Mouse (Mus musculus) CH12F3 (cell line): ENCODE data around the gene Tut1.

ENCODE experiments used
- in situ Hi-C: fragments of 300-500 bp; cut with MboI; formaldehyde crosslinking; loops from 2 replicates; pipeline ENCODE4 v1.14.3; 2020; ENCODE audit warnings: low sequenced_read_pairs

Tut1 gene

DNA sequence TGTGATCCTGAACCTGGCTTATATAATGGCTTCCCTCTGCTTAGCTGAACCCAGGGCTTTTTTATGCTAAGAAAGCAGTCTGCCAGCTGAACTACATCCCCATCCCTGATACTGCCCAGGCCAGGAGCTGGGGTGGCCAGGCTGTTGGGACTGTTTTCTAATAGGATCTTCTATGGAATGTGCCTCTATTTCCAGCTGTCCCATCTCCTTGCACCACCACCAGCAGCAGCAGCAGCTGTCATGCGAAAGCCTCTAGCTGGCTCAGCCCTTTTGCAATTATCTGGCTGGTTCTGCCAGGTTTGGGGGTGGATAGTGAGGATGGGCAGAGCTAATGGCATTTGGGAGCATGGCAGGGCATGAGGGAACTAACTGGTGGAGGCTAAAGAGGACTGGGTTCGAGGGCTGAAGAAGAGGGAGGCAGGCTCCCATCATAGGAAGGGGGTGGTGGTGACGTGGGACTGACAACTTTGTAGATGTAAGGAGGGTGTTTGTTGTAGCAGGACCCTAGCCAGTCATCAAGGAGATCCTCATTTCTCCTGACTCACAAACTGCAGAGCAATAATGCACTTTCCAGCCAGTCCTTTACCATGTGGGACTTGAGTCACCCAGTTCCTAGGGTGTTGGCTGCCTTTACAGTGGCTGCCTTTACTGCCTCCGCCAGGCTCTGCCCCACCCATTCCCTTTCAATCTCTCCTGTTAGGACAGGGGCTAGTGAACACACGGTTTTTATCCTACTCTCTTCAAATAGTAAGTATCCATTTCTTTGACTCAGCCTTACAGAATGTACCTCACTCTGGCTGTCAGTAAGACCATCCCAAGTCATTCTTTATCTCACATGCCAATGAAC is 28.9 kb downstream of the Tut1 start:
- in situ Hi-C loops = no loop called here

DNA sequence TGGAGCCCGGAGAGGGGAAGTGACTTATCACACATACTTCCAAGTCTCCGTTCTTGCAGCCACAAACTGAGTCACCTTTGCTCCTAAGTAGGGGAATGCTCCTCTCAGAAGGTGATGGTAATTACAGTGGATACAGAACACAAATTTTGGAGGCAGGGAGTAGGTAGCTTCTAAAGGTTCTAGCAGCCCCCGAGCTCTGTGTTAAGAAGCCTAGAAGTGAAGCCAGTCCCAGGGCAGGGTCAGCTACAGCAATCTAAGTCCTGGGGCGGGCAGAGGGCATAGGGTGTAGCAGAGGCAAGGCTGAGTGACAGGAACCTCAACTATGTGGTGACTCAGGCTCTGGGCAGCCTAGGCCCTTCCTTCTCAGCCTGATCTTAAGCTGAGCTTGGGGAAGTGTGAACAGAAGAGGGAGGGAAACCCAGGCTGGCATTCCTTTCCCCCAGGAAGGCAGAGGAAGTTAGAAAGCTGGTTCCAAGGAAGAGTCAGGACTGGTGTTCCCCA is 29.6 kb downstream of the Tut1 start:
- in situ Hi-C loops = no loop called here

DNA sequence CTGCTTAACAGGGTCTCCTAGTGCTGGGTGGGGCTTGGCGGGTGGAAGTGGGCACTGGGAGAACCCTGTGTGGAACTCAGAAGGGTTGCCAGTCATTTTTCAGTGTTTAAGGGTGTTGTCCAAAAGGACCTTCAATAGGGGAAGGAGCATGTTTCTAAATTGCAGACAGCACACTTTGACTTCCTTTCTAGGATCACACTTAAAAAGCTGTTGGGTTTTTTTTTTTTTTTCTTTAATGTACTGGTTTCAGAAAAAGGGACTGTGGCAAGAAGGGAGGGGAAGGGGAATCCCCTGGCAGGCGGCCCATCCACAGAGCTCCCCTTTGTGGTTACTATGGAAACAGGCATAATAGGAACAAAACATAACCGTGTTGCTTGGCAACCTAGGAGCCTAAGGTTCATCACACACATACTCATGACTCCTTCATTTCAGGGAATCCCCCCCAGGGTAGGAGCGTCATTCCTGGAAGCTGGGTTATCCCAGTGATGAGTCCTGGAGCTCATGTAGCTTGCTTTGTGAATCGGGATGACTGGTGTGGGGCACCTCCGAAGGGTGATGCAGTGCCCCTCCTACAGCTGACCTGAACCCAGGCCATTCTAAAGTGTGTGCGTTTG is 30.7 kb downstream of the Tut1 start:
- in situ Hi-C loops = no loop called here

DNA sequence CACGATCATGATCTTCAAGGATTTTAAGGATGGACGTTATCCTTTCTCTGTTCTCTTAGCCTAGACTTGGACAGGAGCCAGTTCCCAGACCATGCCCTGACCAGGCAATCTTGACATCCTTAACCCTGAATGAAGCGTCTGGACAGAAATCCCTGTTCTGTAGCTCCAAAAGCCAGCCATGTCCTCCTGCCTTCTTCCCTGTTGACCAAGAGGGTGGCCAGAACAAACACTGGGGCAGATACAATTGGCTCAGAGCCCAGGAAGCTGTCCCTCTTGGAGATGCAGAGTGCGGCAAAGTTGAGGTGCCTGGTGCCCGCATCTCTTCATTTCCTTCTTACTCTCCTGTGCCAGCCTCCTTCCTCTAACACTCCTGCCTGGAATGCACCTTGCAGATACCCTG is 32.2 kb downstream of the Tut1 start:
- in situ Hi-C loops = no loop called here

DNA sequence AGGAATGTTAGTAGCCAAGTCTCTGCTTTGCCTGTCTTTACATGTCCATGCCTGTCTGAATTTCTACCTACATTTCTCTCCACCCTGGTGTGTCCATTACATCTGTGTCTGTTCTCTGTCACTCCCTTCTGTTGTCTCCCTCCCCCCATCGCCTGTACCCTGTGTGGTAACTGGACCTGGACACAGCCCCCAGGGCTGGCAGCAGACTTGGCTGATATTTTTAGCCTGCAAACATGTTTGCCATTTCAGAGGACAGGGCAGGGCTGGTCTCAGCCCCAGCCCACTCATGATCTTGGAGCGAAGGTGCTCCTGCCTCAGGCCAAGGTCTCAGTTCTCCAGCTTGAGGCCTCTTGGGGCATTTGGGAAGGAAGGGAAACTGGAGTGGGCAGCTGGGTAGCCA is 34.2 kb downstream of the Tut1 start:
- in situ Hi-C loops = no loop called here

DNA sequence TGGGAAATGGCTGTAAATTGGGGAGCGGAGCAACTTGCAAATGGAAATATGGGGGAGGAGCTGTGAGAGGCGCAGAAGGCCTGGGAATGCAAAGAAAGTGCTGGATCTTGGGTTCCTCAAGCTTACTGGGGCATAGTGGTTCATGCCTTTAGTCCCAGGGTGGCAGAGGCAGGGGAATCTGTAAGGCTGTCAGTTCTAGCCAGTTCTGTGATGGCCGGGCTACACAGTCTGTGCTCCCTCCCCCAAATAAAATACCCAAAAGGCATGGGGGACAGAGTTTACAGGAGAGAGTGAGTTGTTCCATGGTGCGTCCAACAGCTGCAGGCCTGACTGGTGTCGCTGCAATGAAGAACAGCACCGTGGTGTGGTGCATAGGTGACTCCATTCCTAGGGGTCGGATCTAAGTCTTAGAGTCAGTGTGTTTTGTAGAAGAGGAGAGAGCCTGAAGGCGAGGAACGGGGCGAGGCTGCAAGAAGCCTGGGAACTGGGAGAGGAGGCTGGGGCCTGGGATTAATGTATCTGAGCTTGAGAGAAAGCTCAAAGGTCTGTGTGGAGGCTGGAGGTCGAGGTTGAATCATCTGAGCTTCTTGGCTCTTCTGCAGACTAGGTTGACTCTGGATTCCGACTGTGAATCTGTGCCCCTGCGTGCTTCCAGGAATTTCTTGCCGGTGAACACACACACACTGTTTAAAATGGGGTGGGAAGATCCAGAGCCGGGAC is 34.9 kb downstream of the Tut1 start:
- in situ Hi-C loops = no loop called here

DNA sequence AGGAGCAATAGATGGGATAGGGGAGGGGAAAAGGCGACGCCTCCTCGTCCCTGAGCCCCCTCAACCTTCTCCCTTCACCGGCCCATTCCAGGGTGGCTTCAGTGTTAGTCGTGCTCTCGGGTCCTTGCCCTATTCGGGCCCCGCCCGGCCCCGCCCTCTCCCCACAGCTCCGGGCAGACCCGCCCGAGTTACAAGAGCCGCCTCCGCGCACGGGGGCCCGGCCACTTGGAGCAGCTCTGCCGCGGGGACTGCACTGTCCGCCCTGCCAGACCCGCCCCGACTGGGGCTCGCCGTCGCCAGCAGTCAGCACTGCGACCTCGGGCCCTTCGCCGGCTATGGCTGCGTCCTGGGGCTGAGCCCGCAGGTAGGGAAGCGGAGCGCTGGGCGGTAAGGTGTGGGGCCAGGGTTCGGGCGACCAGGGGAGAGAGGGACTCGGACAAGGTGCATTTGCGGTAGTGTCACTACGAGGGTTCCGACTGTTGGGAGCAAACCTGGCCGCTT is 35.5 kb downstream of the Tut1 start, which contains the start of gene Ahnak:
Gene Ahnak (plus strand): TSS at position 219 of the 501 bp plus-strand sequence.
- in situ Hi-C loops = no loop called here

DNA sequence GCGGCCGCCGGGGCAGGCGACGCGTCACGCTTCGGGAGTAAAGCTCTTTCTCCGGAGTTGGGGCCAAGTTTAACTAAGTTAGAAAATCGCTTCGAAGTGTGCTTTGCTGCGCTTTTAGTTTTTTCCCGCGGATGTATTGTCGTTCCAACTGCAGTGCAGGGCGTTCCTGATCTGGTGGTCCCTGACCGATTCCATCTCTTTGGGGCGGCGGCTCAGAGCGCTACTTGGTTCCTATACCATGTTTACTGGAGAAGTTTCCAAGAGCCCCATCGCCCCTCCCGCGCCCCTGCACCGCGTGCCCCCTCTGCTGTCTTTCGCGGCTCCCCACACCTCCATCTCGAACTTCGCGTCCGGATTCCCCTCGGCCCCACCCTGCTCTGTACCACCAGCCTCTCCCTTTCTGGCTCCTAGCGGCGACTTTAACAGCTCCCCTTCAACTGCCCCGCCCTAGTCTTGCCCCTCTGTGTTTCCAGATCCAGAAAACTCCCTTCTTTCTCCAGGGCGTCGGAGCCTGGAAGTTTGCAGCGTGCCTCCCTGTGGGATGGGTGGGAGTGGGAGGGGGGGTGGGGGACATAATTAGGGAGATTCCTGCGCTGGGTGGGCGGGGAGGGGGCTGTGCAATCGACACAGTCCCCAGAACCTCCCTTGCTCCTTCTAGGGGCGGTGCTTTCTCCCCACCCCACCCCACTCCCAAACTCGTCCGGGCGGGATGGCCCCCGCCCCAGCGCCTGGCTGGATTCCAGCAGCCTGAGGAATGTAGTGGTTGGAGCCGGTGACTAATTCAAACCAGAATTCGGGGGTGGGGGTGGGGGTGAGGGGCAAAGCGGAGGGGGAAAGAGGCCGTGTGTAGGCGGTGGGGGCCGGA is 36.2 kb downstream of the Tut1 start:
- in situ Hi-C loops = loop anchor here (10.0 kb wide), 1 partner anchor 85 kb away; no protein-coding TSS in a partner anchor

DNA sequence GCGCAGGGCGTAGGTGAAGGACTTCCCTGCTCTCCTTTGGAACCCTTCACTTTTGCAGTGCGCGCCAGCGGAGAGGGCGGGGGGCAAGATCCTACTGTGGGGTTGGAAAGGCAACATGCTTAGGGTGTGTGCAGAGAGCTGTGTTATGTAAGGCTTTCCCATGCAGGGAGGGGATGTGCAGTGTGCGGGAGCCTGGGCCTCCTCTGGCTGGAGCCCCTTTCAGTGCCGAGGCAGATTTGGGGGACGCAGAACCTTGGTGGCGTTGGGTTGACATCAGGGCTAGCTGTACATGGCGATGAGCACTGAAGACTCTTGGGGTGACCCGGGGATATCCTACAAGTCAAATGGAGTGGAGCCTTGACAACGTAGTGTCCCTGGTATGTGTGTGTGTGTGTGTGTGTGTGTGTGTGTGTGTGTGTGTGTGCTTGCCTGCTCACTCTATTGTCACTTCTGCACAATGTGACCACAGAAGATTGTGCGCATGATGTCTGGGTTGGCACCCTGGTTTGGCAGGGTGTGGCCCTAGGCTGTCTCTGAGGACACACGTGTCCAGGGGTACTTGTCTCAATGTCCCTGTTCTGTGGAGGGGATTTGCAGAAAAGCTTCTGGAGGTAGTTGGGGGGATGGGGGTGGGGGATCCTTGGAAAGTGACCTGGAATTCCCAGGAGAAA is 36.9 kb downstream of the Tut1 start:
- in situ Hi-C loops = loop anchor here (10.0 kb wide), 1 partner anchor 84 kb away; no protein-coding TSS in a partner anchor

DNA sequence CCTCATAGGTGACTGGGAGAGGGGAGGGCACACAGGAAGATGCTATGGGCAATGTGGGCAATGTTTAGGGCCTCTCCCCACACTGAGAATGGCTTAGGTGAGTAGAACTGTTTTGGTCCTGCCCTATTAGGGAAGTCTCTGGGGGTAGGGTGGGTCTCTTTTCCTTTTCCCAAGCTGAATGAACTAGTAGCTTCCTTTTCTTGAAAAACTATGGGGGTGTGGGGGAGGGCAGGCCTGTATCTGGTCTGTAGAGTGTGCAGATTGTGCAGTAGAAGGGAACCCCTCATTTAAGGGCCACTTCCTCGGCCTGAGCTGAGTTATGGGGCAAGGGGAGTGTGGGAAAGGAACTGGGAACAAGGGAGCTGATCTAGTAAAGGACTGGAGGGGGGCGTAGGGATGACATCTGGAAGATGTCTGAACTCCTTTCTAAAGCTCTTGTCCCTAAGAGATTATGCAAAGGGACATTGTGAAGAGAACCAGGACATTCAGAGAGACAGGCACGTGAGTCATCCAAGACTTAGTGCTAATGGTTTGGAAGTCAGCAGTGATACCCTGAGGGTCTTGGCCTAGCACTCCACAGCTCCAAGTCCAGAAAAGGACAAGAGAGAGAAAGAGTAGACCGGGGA is 37.7 kb downstream of the Tut1 start:
- in situ Hi-C loops = loop anchor here (10.0 kb wide), 1 partner anchor 83 kb away; no protein-coding TSS in a partner anchor

DNA sequence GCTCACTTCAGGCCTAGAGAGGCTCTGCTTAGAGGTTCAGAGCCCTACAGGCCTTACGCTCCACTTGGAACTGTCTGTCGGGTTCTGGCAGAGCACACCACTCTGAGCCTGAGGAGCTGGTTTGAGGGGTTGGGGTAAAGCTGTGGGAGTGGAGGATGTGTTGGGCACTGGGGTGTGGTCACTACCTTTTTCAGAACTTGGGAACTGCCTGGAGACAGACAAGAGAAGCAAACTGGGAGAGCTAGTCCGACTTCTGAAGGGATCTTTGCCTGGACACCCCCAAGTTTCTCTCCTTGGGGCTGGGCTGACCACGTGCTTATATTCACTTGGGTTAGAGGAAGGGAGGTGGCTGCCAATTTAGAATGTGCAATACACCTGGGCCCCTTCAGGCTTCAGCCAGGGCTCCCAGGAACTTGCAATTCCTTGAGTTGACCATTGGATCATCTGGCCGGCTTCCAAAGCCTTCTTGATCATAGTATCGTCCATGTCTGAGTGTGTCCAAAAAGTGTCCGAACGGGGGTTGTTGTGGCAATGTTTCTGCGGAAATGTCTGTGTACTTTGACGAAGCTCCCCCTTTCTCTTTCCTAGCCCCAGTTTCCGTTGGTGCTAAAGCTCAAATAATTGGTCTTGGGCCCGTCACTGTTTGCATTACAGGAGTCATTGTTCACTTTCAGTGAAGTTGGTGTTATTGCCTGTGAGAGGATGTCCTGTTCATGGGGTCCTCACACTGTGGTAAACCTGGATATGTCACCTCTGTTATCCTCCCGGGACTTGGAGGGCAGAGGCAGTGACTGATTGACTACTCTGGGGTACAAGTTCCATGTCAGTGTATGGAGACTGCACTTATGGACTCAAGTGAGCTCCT is 38.5 kb downstream of the Tut1 start:
- in situ Hi-C loops = loop anchor here (10.0 kb wide), 1 partner anchor 83 kb away; no protein-coding TSS in a partner anchor

DNA sequence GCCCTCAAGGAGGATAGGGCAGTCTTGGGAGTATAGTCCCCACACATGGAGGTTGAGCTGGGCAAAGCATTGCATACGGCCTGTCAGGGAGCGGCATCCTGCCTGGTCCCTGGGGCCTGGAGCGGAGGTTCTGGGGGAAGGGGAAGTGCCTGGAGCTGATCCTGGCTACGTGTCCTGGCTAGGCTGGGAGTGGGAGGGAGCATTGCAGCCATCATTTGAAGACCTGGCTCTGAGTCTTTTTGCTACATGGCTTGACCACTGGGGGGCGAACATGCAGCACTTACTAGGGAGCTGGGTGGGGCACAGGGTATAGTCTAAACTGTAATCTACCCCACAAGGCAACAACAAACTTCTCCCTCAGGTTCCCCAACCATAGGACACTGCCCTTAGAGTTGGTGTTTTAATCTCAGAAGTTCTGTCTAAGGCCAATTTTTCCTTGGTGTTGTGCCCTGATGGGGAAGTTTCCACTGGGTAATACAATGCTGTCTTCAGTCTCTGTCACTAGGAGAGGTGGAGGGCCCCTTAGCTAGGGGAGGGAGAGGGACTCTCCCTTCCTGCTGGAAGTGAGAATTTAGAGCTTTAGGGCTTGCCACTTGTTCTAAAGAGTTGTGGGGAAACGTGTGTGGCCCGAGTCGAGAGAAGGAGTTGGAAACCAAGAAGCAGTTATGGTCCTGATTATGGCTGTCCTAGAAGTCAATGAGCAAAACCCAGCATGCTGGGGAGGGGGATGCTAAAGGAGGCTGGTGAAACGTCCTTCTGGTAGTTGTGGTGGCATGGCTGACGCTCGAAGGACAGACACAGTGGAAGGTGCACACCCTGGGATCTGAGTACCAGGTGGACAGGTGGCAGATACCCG is 39.4 kb downstream of the Tut1 start:
- in situ Hi-C loops = loop anchor here (10.0 kb wide), 1 partner anchor 82 kb away; no protein-coding TSS in a partner anchor

DNA sequence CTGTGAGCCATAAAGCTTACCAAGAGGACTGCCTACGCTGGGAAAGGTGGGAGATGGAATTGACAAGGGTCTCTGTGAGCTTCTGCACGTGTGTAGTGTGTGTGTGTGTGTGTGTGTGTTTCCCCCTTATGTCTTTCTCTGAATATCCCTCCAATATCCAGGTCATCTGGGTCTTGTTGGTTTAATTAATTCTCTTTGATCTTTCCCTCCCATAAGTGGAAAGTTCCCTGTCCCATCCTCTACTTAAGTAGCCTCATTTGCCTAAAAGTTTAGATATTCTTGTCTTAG is 39.9 kb downstream of the Tut1 start:
- in situ Hi-C loops = loop anchor here (10.0 kb wide), 1 partner anchor 81 kb away; no protein-coding TSS in a partner anchor

DNA sequence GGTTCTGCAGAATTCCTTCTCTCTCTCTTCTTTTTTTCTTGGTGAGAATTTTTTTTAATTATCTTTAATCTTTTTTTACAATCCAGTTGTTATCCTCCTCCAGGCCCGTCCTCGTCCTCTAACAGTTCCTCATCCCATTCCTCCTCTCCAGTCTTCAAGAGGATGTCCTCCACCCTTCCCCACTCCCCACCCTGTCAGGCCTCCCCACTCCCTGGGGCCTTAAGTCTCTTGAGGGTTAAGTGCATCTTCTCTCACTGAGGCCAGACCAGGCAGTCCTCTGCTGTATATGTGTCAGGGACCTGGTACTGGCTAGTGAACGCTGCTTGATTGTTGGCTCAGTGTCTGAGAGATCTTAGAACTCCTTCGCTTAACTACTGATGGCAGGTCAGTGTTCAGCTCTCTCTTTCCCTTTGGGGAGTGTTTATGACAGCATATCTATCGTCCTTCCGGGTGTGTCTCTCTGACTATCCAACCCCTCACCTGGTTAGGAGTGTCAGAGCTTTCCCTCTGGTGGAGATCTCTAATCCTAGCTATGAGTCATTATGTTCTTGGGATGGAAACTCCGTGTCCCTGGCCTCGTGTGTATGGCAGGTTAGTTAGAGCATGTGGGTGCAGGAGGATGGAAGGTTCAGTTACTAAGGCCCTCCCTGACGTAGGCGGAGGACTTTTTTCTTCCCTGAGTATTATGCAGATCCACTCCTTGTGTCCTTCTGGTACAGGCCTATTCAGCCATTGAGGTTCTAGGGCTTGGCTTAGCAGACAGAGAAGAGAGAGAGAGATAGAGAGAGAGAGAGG is 41.4 kb downstream of the Tut1 start:
- in situ Hi-C loops = loop anchor here (10.0 kb wide), 1 partner anchor 80 kb away; no protein-coding TSS in a partner anchor

DNA sequence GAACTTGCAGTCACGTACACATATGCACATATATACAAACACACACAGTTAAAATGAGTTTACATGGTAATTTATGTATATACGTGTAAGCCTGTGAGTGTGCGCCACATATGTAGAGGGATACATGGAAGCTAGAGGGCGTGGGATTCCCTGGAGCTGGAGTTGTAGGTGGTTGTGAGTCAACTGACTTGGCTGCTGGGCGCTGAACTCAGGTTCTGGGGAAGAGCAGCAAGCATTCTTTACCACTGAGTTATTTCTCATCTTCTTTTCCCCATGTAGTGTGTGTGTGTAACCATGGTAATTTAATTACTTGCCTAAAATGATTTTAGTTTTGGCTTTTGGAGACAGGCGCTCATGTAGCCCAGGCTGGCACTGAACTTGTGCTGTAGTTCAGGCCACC is 43.0 kb downstream of the Tut1 start:
- in situ Hi-C loops = loop anchor here (10.0 kb wide), 1 partner anchor 78 kb away; no protein-coding TSS in a partner anchor

DNA sequence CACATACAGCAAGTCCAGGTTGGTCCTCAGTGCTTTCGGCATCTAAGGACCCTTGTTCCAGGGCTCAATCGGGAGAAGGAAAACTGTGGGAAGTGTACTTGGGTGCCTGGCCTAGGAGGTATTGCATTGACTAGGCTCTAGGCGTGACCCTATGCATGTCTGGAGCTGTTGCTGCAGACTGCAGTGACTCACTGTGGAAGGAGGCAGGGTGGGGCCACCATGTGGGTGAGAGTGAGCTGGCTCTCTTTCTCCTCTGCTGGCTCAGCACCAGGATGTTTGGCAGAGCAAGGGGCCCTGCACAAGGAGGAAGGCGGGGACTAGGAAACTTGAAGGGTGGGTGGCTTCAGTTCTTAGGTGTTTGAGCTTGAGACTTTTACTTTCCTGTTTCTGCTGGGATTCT is 43.9 kb downstream of the Tut1 start:
- in situ Hi-C loops = loop anchor here (10.0 kb wide), 1 partner anchor 77 kb away; no protein-coding TSS in a partner anchor
